Mouse (Mus musculus): ENCODE data around the gene Scgb2b15. TPM values are rescaled to one million over a fixed set of nuclear protein-coding genes. Genes with fewer than 3 reads are reported as not detected.
"Not testable (repeated sequence)": the region's sequence is repeated elsewhere in the genome, so short reads cannot be mapped to it uniquely, and the experiment has no call there.

Scgb2b15 gene
- polyA plus RNA-seq (2017; shearing (Covaris generic)), result not detected

DNA sequence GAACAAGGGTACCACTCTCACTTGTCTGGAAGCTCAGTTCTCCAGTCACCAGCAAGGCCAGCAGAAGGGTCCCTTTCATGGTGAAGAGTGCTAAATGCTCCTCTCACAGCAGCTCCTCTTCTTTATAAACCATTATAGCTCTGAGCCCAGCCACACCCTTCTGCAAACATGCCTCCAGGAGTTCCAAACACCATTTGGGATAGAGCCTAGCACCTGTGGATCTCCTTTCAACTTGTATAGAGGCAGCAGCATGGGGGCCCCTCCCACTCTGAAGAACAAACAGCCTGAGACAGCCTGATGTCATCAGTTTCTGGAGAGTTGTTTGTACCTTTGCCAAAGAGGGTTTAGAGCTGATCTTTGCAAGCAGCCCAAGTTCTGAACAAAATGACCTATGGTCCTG is at the start of gene Scgb2b15:
Gene Scgb2b15, minus strand, starts transcription at position 101 of the 400 bp plus-strand sequence.
- not testable (repeated sequence) for ATAC-seq

DNA sequence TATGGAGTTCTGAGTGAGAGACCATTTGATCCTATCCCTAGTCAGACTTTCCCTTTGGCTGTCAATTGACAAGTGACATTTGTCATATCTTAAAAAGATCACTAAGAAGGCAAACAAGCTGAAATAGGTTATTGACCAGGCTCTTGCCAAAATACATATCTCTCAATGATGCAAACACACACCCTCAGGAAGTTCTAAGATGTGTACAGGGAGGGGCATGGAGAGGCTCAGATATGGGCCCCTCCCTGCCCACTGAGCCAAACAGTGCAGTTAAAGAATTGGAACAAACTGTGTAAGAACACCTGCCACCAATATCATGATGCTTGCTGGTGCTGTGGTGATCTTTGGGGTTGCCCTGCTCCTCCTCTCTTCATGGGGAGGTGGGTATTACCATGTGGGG is 6.8 kb upstream of the Scgb2b15 start, which contains the start of gene Scgb1b15:
Gene Scgb1b15, plus strand, starts transcription at position 301 of the 400 bp plus-strand sequence.
- not testable (repeated sequence) for ATAC-seq

Other genes with a start within 250 kb of the Scgb2b15 start
- gene Scgb1b15, start 6.9 kb upstream of the Scgb2b15 start, polyA plus RNA-seq (2017; shearing (Covaris generic)), result not detected
- gene Scgb2b17, start 226.9 kb upstream of the Scgb2b15 start, polyA plus RNA-seq (2017; shearing (Covaris generic)), result not detected
- not detected for gene Scgb1b17, start 233.8 kb upstream of the Scgb2b15 start, polyA plus RNA-seq (2017; shearing (Covaris generic))

Measured in inflammation-experienced regulatory T-cells, adult 6 months (primary cell).